Mouse (Mus musculus) stomach, embryonic 14.5 days (tissue): Measurements from ENCODE around the gene Baz2b. TPM values are rescaled to one million over a fixed set of nuclear protein-coding genes. Genes with fewer than 3 reads are reported as not detected.

ENCODE experiments used
- ATAC-seq: fragments of 200-750 bp; cut with Nextera tagmentation; 2 replicates; pipeline ENCODE4 v1.8.0; 2017; ENCODE audit warnings: low read depth, moderate TSS enrichment; ENCODE audit not compliant: insufficient number of reproducible peaks, insufficient read depth, low FRiP score
- H3K27ac ChIP-seq: fragments of 300-500 bp; sonication (generic); 2 replicates; pipeline ENCODE4 v1.5.1; 2014; ENCODE audit warnings: mild to moderate bottlenecking, low read length, moderate library complexity, mixed read lengths
- H3K27me3 ChIP-seq: fragments of 300-500 bp; sonication (generic); 2 replicates; pipeline ENCODE4 v1.6.1; 2014; ENCODE audit warnings: low read length, control low read depth, mixed read lengths; ENCODE audit not compliant: control insufficient read depth, insufficient read depth
- H3K36me3 ChIP-seq: fragments of 300-500 bp; sonication (generic); 2 replicates; pipeline ENCODE4 v1.6.1; 2014; ENCODE audit warnings: mild to moderate bottlenecking, control low read depth, low read length, moderate library complexity, mixed read lengths; ENCODE audit not compliant: control insufficient read depth, insufficient read depth
- H3K4me1 ChIP-seq: fragments of 300-500 bp; sonication (generic); 2 replicates; pipeline ENCODE4 v1.6.1; 2014; ENCODE audit warnings: low read length, control low read depth, mixed read lengths; ENCODE audit not compliant: control insufficient read depth, insufficient read depth
- H3K4me2 ChIP-seq: fragments of 300-500 bp; sonication (generic); replicated peaks from 2 replicates; pipeline ENCODE4 v1.6.1; 2014; ENCODE audit warnings: low read depth, low read length, control low read depth
- H3K4me3 ChIP-seq: fragments of 300-500 bp; sonication (generic); 2 replicates; pipeline ENCODE4 v1.5.1; 2014; ENCODE audit warnings: low read depth, low read length, control low read depth
- H3K9ac ChIP-seq: fragments of 300-500 bp; sonication (generic); replicated peaks from 2 replicates; pipeline ENCODE4 v1.6.1; 2014; ENCODE audit warnings: low read depth, mild to moderate bottlenecking, control low read depth, low read length, moderate library complexity, mixed read lengths
- H3K9me3 ChIP-seq: fragments of 300-500 bp; sonication (generic); 2 replicates; pipeline ENCODE4 v1.6.1; 2016; ENCODE audit warnings: low read depth, low read length, control low read depth; ENCODE audit not compliant: control insufficient read depth
- WGBS: fragments of 180-500 bp; shearing (Covaris S2); extraction: QIAGEN DNeasy Blood & Tissue Kit; methylation state at CpG from one replicate; pipeline ENCODE4 v1.1.7; 2014; 5-methylcytosine and 5-hydroxymethylcytosine counted together
- polyA plus RNA-seq: library from polyadenylated mRNA; unstranded; fragments of >200 nt; fragmentation: Nextera tagmentation; extraction: Ambion mirVana; gene quantifications from 2 replicates; pipeline ENCODE4 v1.2.1, GENCODE M21; 2014

Gene Baz2b
- polyA plus RNA-seq, 1 experiment from 2014 or later, result 80.0 TPM

DNA sequence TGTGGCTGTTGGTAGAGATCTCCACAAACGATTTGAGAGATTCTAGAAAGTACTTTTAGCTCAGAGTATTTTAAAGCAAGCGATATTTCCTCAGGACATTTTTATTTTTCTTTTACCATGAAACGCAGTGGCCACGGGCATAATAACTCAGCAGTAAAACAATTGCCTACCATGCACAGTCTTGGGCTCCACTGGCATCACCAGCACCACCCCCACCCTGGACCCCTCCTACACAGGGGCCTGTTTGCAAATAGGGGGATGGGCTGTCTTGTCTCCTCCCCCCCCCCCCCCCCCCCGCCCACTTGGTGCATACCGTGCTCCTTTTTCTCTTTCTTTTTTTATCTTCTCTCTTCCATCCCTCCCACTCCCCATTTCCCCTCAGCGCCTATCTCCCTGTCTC lies 311.5 kb downstream of the Baz2b start:
- Histone ChIP-seq H3K4me1 (peaks cover 3% of the 10 kb centered on the region; the same call in 1 of the 2 replicates), H3K27ac (no peak overlapping the region), H3K9me3 (no peaks in the 10 kb centered on the region), H3K4me3 (no peak overlapping the region), H3K36me3 (peaks cover 23% of the 10 kb centered on the region), H3K9ac (no peak overlapping the region), H3K4me2 (no peak overlapping the region), H3K27me3 (no peaks in the 10 kb centered on the region)
- whole genome bisulfite sequencing, result 83% methylated on average over 6 of the region's 7 CpGs
- no peak for ATAC-seq

DNA sequence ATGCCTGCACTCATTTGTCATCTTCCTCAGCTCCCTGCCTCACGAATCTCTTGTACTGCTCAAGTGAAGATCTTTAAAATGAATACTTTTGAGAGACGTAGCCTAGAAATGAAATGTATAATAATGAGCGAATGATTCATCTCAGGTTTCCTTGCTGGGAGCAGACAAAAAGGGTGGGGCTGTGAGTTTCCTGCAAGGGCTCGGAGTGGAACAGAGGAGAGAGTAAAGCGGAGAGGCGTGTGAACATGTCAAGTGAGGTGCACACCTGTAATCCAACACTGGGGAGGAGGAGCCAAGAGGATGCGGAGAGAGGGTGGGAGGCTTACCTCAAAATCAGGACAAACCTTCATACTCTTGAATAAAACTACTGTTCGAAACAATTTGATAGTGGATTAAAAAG lies 312.8 kb downstream of the Baz2b start:
- Histone ChIP-seq H3K4me3 (no peak overlapping the region), H3K27ac (peak overlapping the region; percentile 52; the same call in 1 of the 2 replicates), H3K36me3 (peaks cover 21% of the 10 kb centered on the region), H3K4me1 (peaks cover 3% of the 10 kb centered on the region; the same call in 1 of the 2 replicates), H3K9ac (no peak overlapping the region), H3K9me3 (no peaks in the 10 kb centered on the region), H3K27me3 (no peaks in the 10 kb centered on the region), H3K4me2 (no peak overlapping the region)
- ATAC-seq, result peak; percentile 88
- 41% methylated on average over 8 of the region's 8 CpGs for WGBS

DNA sequence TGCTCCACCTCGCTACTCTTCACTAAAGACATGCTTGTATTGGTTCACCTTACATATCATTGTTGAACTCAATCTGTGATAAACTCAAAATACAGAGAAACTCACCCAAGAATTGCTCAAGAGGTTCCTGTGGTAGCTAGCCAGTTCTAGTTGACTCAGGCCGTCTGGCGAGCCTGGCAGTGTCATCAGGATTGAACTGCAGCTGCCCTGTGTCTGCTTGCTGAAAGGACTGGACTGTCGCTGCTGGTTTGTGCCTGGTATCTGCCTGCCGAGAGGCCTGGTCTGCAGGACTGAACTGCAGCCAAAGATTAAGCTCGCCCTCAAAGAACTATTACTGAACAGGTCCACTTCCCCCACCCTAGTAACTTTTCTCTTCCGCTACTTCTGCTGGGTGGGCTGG lies 313.2 kb downstream of the Baz2b start:
- Histone ChIP-seq H3K9ac (no peak overlapping the region), H3K4me3 (no peak overlapping the region), H3K4me1 (peaks cover 3% of the 10 kb centered on the region; the same call in 1 of the 2 replicates), H3K4me2 (no peak overlapping the region), H3K27ac (peak overlapping the region; percentile 52; the same call in 1 of the 2 replicates), H3K9me3 (no peaks in the 10 kb centered on the region), H3K36me3 (peaks cover 16% of the 10 kb centered on the region), H3K27me3 (no peaks in the 10 kb centered on the region)
- no peak for ATAC-seq
- WGBS, result 46% methylated on average over 7 of the region's 7 CpGs

DNA sequence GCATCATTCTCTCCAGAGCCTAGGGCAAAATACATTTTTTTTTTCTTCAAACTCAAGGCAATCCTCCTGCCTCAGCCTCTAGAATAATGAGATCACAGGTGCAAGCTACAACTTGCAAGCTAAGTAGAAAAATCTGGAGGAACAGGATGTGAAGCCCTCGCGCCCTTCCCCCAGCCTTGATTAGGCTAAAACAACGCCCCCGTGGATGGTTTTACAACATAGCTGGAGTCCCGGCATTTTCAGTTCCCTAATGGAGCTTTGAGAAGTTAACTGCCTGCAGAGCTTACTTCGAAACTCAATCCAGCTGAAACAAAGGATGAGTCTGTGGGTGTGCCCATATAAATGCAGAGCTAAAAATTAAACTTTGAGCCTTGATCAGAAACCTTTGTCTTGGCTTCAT lies 319.9 kb downstream of the Baz2b start:
- 85% methylated on average over 6 of the region's 6 CpGs for WGBS
- H3K36me3 ChIP-seq, result peaks cover 4% of the 10 kb centered on the region; the same call in 1 of the 2 replicates
- ATAC-seq, result no peak
- no peak overlapping the region for H3K9ac ChIP-seq
- H3K4me3 ChIP-seq, result no peak overlapping the region
- no peaks in the 10 kb centered on the region for H3K4me1 ChIP-seq
- H3K27ac ChIP-seq, result no peak overlapping the region
- H3K9me3 ChIP-seq, result no peaks in the 10 kb centered on the region
- no peak overlapping the region for H3K4me2 ChIP-seq
- no peaks in the 10 kb centered on the region for H3K27me3 ChIP-seq

DNA sequence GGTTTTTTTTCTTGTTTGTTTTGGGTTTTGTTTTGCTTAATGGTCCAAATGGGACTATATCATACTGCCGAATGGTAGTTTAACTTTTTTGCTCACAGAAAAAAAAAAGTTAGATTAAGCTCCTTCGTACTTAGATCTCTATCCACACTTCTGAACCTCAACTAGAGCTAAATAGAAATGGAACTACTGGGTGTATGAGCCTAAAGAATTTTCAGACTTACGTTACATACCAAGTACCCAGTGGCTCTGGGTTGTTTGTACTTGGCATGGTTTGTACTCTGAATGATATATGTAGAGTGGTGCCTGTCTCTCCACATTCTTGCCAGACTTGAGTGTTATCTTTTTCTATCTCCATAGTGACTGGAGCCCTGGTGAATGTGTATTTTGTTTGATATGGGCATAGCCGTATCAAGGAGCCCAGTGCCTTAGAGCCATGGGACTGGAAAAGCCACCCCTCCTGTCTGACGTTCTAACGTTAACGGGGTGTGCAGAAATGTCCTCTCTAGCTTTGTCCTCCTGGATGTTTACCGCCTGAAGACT lies 326.8 kb downstream of the Baz2b start:
- Histone ChIP-seq H3K9me3 (no peaks in the 10 kb centered on the region), H3K27me3 (no peaks in the 10 kb centered on the region), H3K36me3 (no peaks in the 10 kb centered on the region), H3K27ac (no peak overlapping the region), H3K4me2 (peak overlapping the region; percentile 54), H3K9ac (peak overlapping the region; percentile 10; the same call in 1 of the 2 replicates), H3K4me3 (peak overlapping the region; percentile 90), H3K4me1 (peaks cover 3% of the 10 kb centered on the region; the same call in 1 of the 2 replicates)
- peak; percentile 25; the same call in 1 of the 2 replicates for ATAC-seq
- 63% methylated on average over 8 of the region's 8 CpGs for WGBS

DNA sequence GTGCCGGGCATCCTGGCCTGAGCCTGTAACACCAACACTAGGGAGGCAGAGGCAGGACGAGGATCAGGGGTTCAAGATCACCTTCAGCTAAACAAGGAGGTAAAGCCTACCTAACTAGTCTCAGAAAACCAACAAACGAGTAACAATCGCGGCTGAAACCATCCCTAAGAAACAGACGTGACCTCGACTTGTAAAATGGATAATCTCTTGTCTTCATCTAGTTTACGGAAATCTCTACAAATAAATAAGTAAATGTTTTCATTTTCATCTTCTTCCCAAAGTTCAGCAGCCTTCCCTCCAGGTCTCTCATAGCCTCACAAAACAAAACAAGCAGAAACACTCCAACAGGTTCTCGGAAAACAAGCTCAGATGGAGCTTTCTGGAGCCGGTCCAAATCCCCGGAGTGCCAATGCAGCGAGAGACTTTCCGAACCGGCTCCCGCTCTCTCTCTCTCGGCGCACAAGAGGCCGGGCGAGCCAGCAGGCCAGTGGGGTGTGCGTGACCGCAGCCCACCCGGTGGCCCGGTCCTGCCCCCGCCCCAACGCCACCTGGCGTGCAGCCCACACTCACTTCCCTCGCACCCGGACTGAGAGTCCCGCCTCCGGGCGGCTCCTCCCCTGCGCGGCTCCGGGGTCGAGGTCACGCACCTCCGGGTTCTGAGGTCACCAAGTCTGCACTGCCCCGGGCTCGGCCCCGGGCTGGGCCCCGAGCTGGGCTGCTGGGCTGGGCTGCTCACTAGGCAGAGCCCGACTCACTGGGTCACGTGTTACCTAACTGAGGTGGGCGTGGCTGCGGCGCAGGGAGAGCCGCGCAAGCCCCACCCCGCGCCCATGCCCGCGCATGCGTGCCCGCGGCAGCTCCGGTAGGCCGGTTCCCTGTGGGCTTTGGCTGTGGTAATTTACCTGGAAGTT lies 327.6 kb downstream of the Baz2b start, which contains the start of gene Wdsub1:
Gene Wdsub1, minus strand, starts transcription at position 761 of the 911 bp plus-strand sequence.
- ATAC-seq, result peak; percentile 99
- peak within 1 kb of the TSS; percentile 48; the same call in 1 of the 2 replicates for H3K27ac ChIP-seq
- H3K36me3 ChIP-seq, result no peaks in the 10 kb centered on the region
- H3K4me3 ChIP-seq, result peak within 1 kb of the TSS; percentile 90
- no peaks in the 10 kb centered on the region for H3K27me3 ChIP-seq
- peaks cover 3% of the 10 kb centered on the region; the same call in 1 of the 2 replicates for H3K4me1 ChIP-seq
- no peaks in the 10 kb centered on the region for H3K9me3 ChIP-seq
- peak within 1 kb of the TSS; percentile 73 for H3K9ac ChIP-seq
- 4% methylated on average over 56 of the region's 57 CpGs for WGBS
- H3K4me2 ChIP-seq, result peak within 1 kb of the TSS; percentile 54

DNA sequence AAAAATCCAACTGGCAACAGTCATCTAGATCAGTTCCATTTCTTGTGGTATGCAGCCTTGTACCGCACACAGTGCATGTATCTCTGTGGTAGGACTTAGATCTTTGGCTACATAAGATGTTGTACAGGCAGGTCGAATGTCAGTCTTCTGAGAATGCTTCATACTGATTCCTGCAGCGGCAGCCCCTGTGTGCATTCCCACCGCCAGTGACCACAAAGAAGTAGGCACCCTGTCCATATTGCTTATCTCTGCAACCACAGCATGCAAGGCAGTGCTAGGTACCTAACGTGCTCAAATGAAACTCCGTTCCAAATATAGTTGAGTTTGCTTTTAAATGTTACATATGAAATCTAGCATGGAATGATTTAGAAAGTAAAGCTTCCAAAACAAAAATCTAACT lies 328.2 kb downstream of the Baz2b start:
- Histone ChIP-seq H3K4me1 (peaks cover 3% of the 10 kb centered on the region; the same call in 1 of the 2 replicates), H3K36me3 (no peaks in the 10 kb centered on the region), H3K4me2 (peak overlapping the region; percentile 54), H3K9ac (no peak overlapping the region), H3K4me3 (peak overlapping the region; percentile 90), H3K27ac (no peak overlapping the region), H3K27me3 (no peaks in the 10 kb centered on the region), H3K9me3 (no peaks in the 10 kb centered on the region)
- ATAC-seq, result no peak
- WGBS, result 64% methylated on average over 6 of the region's 6 CpGs

DNA sequence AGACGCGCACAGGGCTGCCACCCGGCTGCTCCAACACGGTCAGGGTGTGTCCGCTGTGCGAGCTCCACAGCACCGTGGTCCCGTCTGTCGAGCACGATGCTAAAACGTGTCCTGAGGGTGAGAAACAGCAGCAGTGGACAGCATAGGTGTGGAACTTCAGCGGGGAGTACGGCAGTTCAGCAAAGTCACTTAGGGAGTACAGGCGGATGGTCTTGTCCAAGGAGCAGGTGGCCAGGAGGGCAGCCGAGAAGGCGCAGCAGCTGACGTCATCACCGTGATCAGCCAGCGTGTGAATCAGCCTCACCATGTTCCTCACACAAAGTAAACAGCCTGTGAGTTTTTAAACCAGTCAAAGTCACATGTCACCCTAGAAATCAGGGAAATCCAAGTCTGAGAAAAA lies 331.4 kb downstream of the Baz2b start:
- ATAC-seq, result no peak

More for the DNA sequence above, 331.4 kb downstream of the Baz2b start:
- WGBS, result 72% methylated on average over 19 of the region's 19 CpGs
- Histone ChIP-seq H3K27me3 (no peaks in the 10 kb centered on the region), H3K4me3 (no peak overlapping the region), H3K36me3 (no peaks in the 10 kb centered on the region), H3K27ac (no peak overlapping the region), H3K9ac (no peak overlapping the region), H3K4me1 (peaks cover 3% of the 10 kb centered on the region; the same call in 1 of the 2 replicates), H3K9me3 (no peaks in the 10 kb centered on the region), H3K4me2 (no peak overlapping the region)
